Mouse (Mus musculus): Measurements from ENCODE around the gene Mras.

The Mras gene

DNA sequence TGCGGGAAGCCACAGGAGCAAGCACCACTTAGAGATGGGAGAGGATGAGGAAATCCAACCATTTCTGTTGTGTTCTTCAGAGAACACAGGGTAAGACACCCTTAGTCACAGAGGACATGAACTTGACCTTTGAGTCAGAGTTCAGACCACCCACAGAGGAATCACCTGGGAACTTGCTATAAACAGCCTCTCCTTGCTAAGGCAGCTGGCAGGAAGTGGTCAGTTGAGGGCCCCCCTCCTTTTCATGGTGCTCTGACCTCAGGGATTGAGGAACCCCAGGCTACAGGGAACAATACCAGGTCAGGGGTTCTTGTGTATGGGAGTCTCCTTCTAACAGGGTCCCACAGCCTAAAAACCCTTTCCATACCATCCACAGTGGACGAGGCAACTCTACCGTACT lies 20.4 kb downstream of the Mras start:
- no peak for DNase-seq (ENCODE audit: low read depth, low spot score)

- no peak for DNase-seq (ENCODE audit: low read depth, low spot score)
Measured at GRCm38 (mm10) chr9:99411785-99412184, 25.4 kb downstream of the Mras start.

GRCm38 (mm10) chr9:99411093-99411492 lies 26.1 kb downstream of the Mras start:
- DNase-seq (ENCODE audit: low read depth, low spot score): no peak

DNA sequence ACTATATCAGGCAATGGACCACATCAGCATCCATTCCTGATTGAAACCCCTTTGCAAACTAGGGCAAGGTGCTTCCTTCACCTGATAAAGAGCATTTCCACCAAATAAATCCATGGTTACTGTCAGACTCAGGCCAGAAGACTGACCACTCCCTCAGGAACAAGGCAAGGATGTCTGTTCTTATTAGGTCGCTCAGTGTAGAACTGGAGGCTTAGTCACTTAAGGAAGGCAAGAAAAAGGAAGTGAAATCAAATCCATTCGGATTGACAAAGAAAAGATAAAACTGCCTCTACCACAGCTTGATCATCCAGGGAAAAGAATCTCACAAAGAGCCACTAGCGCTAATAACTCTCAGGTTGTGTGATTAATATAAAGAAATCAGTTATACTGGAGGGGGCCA lies 27.9 kb downstream of the Mras start:
- no peak for DNase-seq (ENCODE audit: low read depth, low spot score)

DNA sequence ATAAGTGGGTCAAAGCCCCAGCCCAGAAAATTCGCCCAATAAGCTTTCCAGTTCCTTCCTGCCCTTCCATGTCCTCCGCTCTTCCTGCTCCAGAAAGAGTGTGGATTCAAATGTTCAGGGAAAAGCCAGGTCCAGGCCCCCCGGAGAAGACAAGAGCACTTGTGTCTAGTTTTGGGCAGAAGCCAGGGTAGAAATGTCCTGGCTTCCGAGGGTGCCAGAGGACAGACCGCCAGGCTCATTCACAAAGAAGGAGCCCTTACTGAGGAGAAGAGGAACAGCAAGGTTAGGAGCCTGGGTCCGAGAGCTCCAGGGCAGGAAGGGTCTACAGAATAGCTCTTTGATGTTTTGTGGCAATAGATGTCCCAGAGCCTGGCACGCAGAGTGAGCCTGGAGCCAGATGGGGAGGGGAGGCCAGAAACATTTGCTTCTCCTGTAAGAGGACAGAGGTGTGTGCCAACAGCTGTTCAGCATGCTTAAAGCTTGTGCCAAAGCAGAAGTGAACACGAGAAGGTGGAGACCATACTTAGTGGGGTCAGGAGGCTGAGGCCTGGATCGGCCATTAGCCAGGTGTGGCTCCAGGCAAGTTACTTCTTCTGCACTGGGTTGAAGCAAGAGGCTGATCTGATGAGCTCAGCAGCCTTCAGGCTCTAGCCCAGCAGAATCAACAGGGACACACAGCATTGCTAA lies 35.8 kb downstream of the Mras start:
- DNase-seq (ENCODE audit: low read depth, low spot score): no peak

DNA sequence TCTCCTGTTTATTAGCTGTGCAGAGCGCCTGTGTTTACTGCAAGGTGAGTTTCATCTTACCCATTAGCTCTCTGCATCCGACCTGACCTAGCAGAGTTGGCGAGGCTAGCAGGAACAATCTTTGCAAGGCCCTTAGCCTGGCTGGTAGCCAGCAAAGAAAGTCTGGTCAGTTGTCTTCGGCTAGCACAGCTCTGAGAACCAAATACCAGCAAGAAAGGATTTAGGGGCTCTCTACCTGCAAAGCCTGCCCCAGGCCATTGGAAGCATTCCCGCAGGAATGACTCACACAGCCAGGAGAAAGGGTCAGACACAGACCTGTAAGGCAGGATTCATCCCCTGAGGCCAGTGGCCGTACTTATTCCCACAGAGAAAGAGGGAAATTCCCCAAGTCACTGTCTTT lies 36.4 kb downstream of the Mras start:
- DNase-seq (ENCODE audit: low read depth, low spot score): no peak

DNA sequence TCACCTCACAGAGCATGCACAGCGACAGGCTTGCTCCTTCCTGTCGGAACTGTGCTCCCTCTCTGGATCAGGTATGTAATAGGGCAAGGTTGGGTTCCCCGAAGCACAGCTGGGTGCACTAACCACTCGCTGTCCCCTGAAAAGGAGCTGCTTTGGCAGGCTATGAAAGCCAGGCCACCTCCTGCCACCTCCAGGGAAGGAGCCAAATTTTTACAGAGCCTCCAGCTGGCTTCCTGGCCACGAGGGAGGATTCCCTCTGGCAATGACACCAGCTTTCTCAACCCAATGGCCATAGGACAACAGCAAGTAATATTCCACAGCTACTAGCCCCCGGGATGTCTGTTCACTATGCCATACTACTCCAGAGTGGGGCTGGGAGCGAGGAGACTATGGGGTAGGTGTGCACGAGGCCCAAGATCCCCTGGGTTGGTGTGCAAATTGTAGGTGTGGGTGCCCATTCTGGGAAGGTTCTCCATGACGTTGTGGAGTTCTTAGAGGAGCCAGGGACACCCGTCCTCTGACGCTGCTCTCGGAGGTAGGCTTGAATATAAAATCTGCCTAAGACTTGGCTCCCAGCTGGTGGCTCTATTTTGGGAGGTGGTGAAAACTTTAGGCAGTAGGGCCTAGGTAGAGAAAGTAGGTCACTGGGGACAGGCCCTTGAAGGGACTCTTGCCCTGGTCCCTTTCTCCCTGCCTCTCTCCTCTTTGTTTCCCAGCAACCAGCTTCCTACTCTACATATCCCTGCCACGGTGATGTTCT lies 39.9 kb downstream of the Mras start:
- DNase-seq (ENCODE audit: low read depth, low spot score): no peak

GRCm38 (mm10) chr9:99394366-99394765 lies 42.8 kb downstream of the Mras start:
- no peak for DNase-seq (ENCODE audit: low read depth, low spot score)

GRCm38 (mm10) chr9:99393146-99393545 lies 44.0 kb downstream of the Mras start:
- DNase-seq (ENCODE audit: low read depth, low spot score): no peak

GRCm38 (mm10) chr9:99391557-99391956 lies 45.6 kb downstream of the Mras start:
- no peak for DNase-seq (ENCODE audit: low read depth, low spot score)

- DNase-seq (ENCODE audit: low read depth, low spot score): no peak
Measured at GRCm38 (mm10) chr9:99390716-99391115, 46.5 kb downstream of the Mras start.

- DNase-seq (ENCODE audit: low read depth, low spot score): no peak
Measured at GRCm38 (mm10) chr9:99390201-99390600, 47.0 kb downstream of the Mras start.

DNA sequence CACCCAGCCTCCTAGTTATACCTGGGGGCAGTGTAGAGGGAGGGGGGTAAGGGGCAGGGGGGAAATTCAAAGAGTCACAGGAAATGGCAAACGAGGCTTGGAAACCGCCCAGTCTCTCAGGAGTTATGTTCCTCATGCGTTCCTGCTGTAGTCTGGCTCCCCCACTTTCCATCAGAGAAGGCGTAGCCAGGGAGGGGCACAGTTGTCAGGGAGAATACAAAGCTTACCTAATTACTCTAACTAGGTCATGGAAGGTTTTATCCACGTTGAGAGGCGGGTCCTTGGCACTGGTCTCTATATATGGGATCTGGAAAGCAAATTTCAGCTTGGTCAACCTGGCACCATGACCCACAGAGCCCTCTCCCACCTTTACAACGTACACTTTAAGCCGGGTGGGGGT lies 47.7 kb downstream of the Mras start:
- DNase-seq (ENCODE audit: low read depth, low spot score): no peak

DNA sequence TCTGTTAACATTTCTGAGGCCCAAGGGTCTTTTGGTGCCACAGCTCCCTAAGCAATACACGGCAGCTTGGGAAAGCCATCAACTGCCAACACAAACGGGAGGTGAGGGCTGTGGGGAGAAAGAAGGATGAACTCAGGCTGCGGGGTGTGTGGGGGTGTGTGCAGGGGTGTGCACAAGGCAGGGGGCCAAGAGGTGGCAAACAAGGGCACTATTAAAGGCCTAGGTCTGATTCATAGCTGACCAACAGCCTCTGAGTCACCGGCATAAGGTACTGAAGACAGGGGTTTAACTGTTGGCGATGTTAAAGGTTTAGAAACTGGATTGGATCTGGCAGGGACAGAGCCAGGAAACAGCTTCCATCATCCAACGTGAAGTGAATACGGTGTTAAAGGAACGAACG lies 48.3 kb downstream of the Mras start:
- no peak for DNase-seq (ENCODE audit: low read depth, low spot score)

DNA sequence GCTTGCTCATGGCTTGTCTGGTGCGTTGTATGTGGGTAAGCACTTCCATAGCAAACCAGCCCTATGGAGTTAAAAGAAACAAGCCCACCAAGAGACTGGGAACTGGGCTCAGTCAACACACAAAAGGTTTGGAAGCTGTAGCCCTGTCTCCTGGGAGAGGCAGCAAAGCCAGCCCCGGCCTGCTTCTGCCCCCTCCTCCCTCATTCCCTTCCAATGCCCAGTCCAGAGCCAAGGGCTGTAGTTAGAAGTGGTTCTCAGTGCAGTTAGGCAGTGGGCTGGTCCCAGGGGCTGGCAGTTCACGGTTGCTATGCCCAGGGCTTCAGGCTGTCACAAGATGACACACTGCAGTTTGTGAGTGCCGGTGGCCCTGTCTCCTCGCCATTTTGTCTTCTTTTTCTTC lies 49.1 kb downstream of the Mras start:
- no peak for DNase-seq (ENCODE audit: low read depth, low spot score)

DNA sequence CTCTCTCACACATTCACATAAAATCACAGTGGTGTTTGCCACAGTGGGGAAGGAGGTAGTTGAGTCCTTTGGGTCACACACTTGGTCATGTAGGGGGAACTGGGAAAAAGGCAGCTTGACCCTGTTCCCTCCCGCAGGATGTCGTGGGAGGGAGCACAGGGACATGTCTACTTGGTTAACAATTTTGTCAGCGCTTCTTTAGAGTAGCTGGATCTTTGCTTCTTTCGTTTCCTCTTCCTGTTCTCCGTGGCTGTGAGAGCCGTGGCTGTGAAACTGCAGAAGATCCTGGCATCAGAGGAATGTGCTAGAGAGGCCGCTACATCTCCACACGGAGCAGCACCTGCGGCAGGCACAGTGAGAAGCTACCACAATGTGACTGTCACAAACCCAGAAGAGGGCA lies 54.6 kb downstream of the Mras start:
- no peak for DNase-seq (ENCODE audit: low read depth, low spot score)

DNA sequence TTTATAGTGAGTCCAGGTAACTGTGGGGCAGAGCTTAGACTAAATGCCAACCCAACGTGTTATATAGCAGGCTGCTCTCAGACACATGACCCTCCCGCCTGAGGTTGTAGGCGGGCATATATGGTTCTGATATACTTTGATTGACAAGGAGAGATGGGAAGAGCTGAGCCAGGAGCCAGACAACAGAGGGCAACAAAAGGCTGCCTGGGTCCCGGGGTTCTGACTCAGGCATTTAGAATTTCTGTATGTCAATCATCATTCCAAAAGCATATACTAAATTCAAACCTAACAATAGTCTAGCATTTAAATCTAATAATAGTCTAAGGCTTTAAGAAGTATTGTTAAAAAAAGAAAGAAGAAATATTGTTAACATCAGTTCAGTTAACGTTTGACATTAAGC lies 58.0 kb downstream of the Mras start:
- no peak for DNase-seq (ENCODE audit: low read depth, low spot score)

GRCm38 (mm10) chr9:99376591-99377418 lies 60.4 kb downstream of the Mras start:
- no peak for DNase-seq (ENCODE audit: low read depth, low spot score)

- DNase-seq (ENCODE audit: low read depth, low spot score): no peak
Measured at GRCm38 (mm10) chr9:99368431-99368830, 68.8 kb downstream of the Mras start.

GRCm38 (mm10) chr9:99365906-99366305 lies 71.3 kb downstream of the Mras start:
- DNase-seq (ENCODE audit: low read depth, low spot score): no peak

DNA sequence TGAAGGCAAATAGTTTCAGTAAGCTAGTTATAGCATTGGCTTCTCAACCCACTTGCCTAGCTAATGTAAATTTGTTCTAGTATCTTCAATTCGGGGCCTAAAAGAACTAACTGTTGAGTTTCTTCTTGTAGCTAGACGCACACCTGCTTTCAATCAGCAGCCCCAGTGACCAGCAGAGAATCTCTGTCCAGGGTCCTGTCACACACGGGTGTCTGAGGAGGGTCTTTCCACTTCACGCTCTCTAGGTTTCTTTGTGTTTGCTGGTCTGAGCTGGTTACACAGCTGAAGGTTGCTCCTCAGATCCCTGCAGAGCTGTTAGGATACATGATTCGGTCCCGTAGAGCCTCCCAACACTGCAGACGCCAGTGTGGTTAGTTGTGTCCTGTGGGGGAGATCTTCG lies 74.1 kb downstream of the Mras start:
- DNase-seq (ENCODE audit: low read depth, low spot score): no peak

DNA sequence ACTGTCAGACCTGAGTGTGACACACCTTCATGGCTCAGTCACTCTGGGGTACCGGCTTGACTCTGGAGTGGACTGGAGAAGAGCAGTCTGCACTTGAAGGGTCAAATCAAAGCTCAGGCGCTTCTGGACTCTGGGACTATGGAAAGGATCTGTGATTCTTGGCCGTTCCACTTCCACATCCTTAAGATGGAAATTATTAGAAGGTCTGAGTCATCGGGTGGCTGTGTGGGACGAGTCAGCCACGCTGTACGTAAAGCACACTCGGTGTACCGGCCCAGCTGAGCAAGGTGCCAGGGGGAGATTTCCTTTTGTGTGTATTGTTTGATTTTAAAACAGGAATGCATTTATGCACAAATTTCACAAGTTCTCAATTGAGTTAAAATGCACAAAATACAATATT lies 75.2 kb downstream of the Mras start:
- no peak for DNase-seq (ENCODE audit: low read depth, low spot score)

DNA sequence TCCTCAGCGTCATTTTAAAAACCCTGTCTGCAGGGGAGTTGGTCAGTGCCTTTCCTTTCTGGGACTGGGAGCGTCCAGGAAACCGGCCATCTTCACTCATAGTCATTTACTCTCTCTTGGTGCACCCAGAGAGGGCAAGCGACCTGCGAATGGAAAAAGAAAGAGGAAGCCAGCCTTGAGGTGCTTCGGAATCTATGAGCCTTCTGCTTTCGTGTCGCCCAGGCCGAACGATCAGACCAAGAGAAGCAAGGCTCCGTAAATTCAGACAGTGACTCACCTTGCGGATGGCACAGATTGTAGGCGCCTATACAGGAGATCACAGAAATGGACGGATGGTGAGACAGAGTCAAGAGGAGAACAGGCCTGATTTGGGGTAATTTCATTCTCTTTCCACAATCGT lies 78.2 kb downstream of the Mras start:
- no peak for DNase-seq (ENCODE audit: low read depth, low spot score)

Data from telencephalon, adult 2 months (tissue).